Mouse (Mus musculus) R1 (cell line): ENCODE data around the gene Pla2g3.
A peak's percentile ranks its signal among the peaks of the same experiment; 100 is the strongest.

ENCODE experiments used
- DNase-seq: peaks from one replicate; pipeline ENCODE4 v3.0.0-alpha.2; 2018; ENCODE audit warnings: low read depth, low spot score

The Pla2g3 gene

DNA sequence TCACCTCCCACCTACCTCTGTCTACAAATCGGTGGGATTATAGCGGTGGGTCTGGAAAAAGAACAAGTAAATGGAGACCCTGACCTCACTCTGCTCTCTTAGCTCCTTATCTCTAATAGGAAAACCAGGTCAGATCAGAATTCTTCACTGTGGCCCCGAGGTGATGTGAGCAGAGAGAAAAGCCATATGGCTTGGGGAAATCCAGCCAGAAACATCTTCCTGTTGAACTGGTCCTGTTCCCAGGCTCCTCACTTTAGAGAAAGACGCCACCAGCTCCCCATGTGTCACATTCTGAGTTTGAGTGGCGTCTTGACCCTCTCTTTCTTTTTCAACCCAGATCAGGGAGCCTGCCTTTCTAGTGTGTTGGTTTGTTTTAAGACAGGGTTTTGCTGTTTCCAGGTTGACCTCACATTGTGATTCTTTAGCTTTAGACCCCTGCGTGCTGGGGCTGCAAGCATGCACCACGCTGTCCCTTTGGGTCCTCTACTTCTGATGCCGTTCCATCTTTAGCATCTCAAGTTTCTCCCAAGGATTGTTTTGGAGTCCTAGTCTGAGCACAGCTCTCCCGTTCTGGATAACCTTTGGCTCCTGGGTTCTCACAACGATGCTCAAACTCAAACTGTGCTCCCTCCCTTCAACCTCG, 31.8 kb downstream of the Pla2g3 start:
- no peak for DNase-seq

DNA sequence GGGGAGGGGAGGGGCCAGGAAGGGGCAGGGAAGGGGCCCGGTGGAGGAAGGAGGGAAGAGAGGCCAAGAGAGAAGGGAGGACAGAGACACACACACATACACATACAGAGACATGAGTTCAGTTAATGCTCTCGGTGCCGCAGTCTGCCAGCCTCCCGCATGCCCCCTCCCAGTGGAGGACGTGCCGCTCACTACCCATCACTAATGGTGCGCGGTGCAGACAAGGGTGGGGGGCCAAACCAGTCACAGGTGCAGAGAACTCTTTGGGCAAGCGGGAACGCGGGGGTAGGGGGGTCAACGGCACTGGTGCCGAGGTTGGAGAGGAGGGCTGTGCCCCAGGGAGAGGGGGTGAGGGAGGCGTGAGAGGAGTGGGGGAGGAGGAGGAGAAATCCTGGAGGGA, 32.8 kb downstream of the Pla2g3 start:
- DNase-seq, result no peak

DNA sequence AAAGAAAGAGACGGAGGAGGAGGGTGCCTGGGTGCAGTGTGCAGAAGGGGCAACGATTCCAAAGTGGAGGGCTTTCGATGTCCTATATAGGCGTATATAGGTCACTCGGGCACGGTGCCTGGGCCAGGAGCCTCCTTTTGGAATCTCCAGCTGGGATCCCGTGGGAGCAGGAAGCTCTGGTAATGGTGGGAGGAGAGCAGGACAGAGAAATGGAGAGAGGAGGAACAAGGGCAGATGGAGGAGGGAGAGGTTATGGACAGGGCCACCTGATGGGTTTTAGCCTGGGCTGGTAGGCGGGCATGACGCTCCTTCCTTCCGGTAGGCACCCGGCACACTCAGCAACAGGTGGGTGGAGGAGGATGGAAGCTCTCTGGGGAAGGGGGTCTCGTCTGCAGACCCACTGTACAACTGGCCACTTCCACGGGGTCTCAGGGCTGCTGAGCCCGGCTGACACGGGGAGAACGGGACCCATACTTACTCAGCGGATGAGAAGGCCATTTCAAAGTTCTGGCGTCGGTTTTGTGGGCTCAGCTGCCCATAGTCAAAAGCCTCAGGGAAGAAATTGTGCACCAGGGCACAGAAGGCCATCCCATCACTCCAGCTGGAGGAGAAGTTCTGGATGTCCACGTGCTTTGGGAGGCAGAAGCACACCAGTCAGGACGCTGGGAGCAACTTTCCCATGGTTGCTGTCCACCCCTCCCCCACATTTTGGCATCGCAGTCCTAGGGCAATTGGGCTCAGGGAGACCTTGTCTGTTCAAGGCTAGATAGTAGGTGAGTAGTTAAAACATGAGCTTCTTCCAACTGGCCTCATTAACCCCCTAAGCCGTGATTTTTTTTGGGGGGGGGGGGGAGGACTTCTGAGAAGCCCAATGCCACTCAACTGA, 33.5 kb downstream of the Pla2g3 start:
- no peak for DNase-seq

DNA sequence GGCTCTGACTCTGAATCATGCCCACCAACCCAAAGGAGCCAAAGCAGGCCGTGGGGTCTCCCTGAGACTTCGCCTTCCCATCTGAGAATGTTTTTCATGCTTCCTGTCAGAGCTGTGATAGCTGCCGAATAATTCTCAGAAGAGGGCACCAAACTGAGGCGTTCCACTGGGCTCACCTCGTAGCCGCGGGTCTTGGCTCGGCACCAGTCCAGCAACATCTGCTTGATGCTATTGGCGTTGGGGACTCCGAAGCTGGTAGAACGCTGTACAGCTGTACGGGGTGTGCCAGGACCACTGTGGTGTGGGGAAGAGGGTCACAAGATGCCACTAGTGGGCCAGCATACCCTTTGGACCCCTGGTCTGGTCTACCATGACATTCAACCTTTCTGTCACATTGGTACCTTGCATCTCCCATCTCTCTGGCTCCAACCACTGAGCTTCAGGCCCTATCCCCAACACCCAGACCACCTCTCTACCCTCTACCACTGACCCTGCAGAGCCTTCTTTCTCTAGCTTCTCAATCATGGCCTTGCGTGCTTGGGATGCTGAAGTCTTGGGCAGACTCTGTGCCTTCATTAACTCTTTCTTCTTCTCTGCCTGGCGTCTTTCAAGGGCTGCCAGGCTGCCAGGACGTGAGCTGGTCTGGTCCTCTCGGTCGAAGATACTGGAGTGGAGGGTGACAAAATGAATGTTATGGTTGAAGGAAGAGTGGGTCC, 34.4 kb downstream of the Pla2g3 start:
- no peak for DNase-seq

DNA sequence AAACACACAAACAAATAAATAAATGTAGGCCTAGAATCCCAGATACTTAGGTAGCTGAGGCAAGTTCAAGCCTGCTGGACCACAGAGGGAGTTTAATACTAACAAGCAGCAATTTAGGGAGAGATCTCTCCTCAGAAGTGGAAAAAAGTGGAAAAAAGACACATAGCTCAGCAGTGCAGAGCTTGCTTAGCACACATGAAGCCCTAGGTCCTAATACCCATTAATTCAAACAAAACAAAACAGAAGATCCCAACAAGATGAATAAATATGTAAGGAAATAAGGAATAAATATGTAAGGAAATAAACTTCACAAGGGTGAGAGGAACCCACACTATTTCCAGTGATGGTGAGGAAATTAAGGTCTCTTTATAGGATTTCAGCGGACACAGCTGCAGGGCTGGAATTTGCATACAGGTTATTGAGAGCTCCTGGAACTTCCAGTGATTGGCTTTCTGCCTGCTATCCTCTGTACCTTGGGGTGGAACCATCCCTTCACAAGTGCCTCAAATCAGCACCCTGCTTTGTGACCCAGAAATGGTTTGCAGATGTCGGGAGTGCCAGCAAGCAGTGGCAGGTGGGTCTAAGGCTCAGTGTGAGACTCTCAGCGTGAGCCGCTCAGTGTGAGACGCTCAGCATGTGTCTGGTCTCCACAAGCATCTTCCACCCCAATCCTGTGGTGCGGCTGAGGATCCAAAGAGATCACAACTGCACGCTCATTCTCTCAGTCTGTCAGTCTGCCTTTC, 35.9 kb downstream of the Pla2g3 start:
- DNase-seq, result no peak

GRCm38 (mm10) chr11:3525560-3525959, 37.5 kb downstream of the Pla2g3 start:
- DNase-seq, result no peak

DNA sequence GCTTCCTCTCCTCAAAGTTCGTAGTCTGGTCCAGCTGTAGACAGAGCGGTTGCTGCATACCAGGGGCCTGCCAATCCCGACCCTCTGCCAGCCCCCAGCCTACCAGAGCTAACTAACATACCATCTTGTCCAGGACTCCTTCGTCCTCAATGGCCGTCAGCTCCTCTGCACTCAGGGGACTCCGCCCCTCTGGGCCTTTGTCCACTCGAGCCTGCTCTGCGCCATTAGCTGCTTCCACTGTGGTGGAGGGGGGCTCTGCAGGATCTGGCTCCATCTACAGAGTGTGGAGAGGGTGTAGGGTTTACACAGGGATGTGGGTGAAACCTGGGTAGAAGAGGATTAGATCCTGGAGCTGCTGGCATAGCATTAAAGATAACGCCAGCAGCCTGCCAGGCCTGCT, 38.1 kb downstream of the Pla2g3 start:
- DNase-seq, result no peak

DNA sequence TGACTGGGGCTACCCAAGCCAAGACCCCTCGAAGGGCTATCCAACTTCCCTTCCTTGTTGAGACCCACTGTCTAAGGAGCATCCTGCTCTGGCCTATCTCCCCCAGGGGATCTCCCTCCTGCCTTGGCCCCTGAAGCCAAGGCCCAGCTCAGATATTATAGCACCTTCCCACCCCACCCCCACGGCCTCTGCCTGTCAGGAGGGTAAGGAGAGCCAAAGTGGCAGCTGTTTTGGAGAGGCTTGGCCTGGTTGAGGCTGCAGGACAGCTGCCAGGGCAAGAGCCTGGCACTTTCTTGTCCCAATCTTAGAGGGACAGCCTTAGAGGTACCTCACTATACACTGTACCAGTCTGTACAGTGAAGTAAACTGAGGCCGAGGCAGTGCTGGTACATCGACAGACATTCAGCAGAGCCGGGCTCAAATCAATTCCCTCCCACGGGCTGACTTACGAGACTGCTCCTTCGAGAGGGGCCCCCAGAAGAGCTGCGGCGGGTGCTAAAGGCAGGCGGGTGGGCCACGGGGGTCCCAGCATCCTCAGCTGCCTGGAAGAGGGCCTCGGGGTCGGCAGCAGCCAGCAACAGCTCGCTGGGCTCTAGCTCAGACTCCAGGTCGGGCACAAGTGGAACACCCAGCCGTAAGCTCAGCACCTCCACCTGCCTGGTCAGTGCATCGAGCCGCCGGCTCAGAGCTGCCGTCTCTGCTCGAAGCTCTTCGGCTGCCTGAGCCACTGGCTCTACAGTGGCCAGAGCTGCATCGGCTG, 39.1 kb downstream of the Pla2g3 start:
- no peak for DNase-seq

- no peak for DNase-seq
Observed at GRCm38 (mm10) chr11:3527766-3528165, 39.7 kb downstream of the Pla2g3 start.

DNA sequence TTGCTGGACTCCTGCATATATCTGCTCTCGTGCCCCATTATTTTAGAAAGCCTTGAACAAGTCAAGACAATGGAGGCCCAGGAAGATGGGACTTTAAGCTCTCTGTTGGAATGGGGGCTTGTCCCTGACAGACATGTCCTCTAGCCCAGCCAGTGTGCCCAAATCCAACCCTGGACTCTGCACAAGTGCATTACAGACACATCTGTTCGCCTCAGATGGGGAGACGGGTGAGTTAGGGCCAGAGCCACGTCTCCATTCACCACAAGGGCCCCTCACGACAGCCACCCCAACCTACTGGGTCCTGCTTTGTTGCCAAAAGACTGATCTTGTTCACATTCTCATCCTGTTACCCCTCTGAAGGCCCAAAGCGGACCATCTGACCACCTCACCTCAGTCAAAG, 40.1 kb downstream of the Pla2g3 start:
- DNase-seq, result no peak

GRCm38 (mm10) chr11:3529476-3530252, 41.6 kb downstream of the Pla2g3 start:
- no peak for DNase-seq

DNA sequence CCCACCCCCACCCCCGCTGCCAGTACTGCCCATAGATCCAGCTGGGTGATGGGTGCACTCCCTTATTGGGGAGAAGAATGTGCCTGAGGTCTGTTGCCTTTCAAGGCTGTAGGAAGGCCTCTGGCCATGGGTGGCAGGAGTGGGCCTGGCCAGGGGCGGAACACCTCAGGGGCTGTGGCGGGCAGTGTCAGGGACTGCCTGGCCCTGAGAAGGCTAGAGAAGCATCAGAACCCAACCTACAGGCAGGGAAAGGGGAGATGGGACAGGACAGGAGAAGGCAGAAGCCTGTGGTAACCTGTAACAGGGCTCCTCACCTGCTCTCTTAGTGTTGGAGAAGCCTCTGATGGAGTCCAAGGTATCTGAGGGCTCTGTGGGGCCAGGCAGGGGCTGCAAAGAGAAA, 42.6 kb downstream of the Pla2g3 start:
- DNase-seq, result no peak

DNA sequence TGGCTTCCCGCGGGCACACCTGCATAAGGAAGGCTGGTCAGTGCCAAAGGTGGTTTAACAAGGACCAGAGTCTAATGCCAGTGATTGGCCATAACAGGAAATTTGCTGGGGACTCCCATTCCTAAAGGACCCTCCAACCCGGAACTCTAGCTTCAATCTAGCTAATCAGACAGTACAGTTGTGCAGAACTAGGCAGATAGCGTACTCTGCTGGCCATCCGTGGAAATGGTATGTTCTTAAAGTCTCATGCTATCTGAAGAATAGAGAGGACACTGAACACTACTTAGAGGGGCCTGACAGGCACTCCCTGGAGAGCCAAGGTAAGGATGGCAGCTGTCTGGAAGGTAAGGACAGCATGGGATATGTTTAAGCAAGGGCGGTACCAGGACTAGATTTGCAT, 43.5 kb downstream of the Pla2g3 start:
- peak; percentile 42 for DNase-seq

GRCm38 (mm10) chr11:3532101-3532931, 44.2 kb downstream of the Pla2g3 start:
- DNase-seq, result no peak

GRCm38 (mm10) chr11:3533406-3533932, 45.4 kb downstream of the Pla2g3 start:
- no peak for DNase-seq

DNA sequence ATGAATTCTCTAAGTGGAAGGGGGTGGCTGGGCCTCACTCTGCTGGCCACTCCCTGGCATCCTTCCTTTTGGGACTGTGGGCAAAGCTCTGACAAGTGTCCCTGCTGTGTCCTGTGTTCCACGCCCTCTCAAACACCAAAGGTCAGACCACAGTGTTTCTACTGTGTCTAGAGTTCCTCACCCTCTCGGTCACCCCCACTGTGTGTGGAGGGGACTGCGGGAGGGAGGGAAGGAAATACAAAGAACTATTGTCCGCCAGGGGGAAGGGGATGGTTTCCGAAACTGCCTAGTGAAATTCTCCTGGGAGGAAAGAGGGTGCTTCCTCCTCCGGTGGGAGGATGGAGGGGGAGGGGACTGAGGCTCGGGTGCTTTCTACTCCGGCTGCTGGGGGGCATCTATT, 46.9 kb downstream of the Pla2g3 start:
- no peak for DNase-seq

GRCm38 (mm10) chr11:3535406-3535986, 47.4 kb downstream of the Pla2g3 start:
- peak; percentile 95 for DNase-seq

DNA sequence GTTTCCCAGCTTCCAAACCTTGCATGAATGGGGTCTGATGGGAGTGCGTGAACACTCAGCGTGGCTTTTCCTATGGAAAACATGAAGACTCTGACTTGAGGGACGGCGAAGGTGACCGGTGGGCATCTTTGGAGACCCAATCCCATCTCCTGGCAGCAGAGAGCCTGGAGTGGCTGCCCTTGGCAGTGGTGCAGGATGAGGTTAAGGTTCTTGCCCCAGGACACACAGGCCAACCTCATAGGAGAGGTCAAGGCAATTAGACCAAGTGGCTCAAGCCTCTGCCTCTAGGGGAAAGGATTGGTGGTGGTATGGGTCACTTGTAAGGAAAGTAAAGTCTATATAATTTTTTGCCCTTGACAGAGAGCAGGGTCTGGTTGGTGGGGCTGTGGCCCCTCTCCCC, 48.0 kb downstream of the Pla2g3 start:
- no peak for DNase-seq
